Mouse (Mus musculus): ENCODE results near the gene Cbx7.

DNA sequence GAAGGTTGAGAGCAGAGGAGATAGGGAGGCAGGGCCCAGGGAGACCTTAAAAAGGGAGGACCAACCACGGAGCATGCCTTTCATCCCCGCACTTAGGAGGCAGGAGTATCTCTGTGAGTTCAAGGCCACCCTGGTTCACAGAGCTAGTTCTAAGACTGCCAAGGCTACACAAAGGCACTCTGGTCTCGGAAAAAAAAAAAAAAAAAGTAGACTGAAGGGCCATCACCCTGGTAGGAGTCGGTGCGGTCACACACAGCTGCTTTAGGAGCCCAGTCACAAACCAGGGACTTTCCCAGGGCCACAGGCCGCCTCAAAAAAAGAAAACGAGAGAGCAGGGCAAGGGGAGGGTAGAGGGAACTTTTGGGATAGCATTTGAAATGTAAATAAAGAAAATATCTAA is 70.2 kb downstream of the Cbx7 start:
- TF ChIP-seq POLR2A (IDR thresholded peaks at IDR 0.05; ENCODE audit: extremely low read depth, insufficient read depth, low read length) (no peak), CTCF (IDR thresholded peaks at IDR 0.05; ENCODE audit: low read depth, low read length) (no peak)
